Mouse (Mus musculus) liver, embryonic 15.5 days (tissue): ENCODE measurements at regions not wholly inside any gene's neighbourhood (a gene's known extent, or its start where the extent isn't known, plus 50 kb on each side); places are given as distances from the start of the nearest gene placed in this dataset.

Experiments
- ATAC-seq: fragments of 200-750 bp; cut with Nextera tagmentation; 2 replicates; pipeline ENCODE4 v1.8.0; 2017; ENCODE audit warnings: moderate number of reproducible peaks, mild to moderate bottlenecking, moderate library complexity; ENCODE audit not compliant: insufficient read depth
- H3K27ac ChIP-seq: fragments of 300-500 bp; sonication (generic); replicated peaks from 2 replicates; pipeline ENCODE4 v1.5.1; 2015; ENCODE audit warnings: mild to moderate bottlenecking, inconsistent platforms
- H3K27me3 ChIP-seq: fragments of 300-500 bp; sonication (generic); 2 replicates; pipeline ENCODE4 v1.6.1; 2015; ENCODE audit warnings: mild to moderate bottlenecking, inconsistent platforms
- H3K36me3 ChIP-seq: fragments of 300-500 bp; sonication (generic); replicated peaks from 2 replicates; pipeline ENCODE4 v1.6.1; 2015; ENCODE audit warnings: moderate library complexity, mild to moderate bottlenecking, inconsistent platforms
- H3K4me1 ChIP-seq: fragments of 300-500 bp; sonication (generic); replicated peaks from 2 replicates; pipeline ENCODE4 v1.6.1; 2015; ENCODE audit warnings: inconsistent platforms
- H3K4me2 ChIP-seq: fragments of 300-500 bp; sonication (generic); 2 replicates; pipeline ENCODE4 v1.6.1; 2015; ENCODE audit warnings: moderate library complexity, mild to moderate bottlenecking, inconsistent platforms
- H3K4me3 ChIP-seq: fragments of 300-500 bp; sonication (generic); replicated peaks from 2 replicates; pipeline ENCODE4 v1.5.1; 2015; ENCODE audit warnings: mild to moderate bottlenecking, inconsistent platforms
- H3K9ac ChIP-seq: fragments of 300-500 bp; sonication (generic); 2 replicates; pipeline ENCODE4 v1.6.1; 2015; ENCODE audit warnings: moderate library complexity, mild to moderate bottlenecking, inconsistent platforms
- H3K9me3 ChIP-seq: fragments of 300-500 bp; sonication (generic); replicated peaks from 2 replicates; pipeline ENCODE4 v1.6.1; 2016; ENCODE audit warnings: inconsistent platforms
- WGBS: fragments of 180-500 bp; shearing (Covaris S2); methylation state at CpG from one replicate; pipeline ENCODE4 v1.1.7; 2015; ENCODE audit warnings: mixed read lengths; ENCODE audit not compliant: insufficient replicate concordance; 5-methylcytosine and 5-hydroxymethylcytosine counted together

DNA sequence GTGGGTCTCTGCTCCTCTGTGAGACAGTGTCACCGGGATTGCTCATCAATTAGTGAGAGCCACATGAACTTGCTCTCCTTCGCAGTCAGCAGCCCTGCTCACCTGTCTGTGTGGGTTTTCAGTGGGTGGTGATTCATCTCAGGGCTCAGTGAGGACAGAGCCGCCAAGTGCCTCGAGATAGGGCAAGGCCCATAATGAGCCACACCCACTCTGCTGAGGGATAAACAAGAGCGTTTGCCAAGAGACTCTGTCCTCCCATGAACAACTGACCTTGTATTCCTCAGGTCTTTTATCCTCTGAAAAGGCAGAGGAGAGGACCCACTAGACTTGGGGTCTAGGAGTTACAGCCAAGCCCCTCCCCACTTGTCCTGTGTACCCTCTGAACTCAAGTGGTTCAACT, 584.2 kb upstream of the 3110018I06Rik start:
- 46% methylated on average over 5 of the region's 5 CpGs for WGBS
- Histone ChIP-seq H3K27ac (no peak overlapping the region), H3K4me3 (no peak overlapping the region), H3K27me3 (no peaks in the 10 kb centered on the region), H3K4me2 (no peak overlapping the region), H3K4me1 (no peaks in the 10 kb centered on the region), H3K9me3 (no peaks in the 10 kb centered on the region), H3K36me3 (no peaks in the 10 kb centered on the region), H3K9ac (no peak overlapping the region)
- no peak for ATAC-seq

DNA sequence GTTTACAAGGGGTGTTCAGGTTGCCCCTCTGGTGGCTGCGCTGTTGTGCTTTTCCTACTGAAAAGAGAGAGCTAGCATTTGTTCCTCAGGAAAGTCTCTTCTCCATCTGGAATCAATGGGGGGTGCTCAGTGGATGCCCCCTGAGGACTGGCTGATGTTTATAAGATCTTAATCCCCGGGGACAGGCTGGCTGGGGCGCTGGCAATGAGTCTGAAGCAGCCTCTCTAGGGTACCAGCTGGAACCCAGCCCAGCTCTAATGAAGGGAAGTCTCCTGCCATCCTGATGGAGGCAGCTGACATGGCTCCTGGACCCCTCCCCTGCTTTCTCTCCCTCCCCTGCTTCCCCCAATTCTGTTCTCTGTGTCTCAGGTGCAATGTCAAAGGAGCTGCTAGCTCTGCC, 575.6 kb upstream of the 3110018I06Rik start:
- no peak overlapping the region for H3K9ac ChIP-seq
- H3K4me2 ChIP-seq: no peak overlapping the region
- no peaks in the 10 kb centered on the region for H3K36me3 ChIP-seq
- no peaks in the 10 kb centered on the region for H3K27me3 ChIP-seq
- H3K9me3 ChIP-seq: no peaks in the 10 kb centered on the region
- H3K4me3 ChIP-seq: no peak overlapping the region
- whole genome bisulfite sequencing: 42% methylated on average over 3 of the region's 3 CpGs
- no peaks in the 10 kb centered on the region for H3K4me1 ChIP-seq
- ATAC-seq: no peak
- H3K27ac ChIP-seq: no peak overlapping the region

- H3K4me2 ChIP-seq: no peak overlapping the region
- H3K4me3 ChIP-seq: no peak overlapping the region
- WGBS: 61% methylated on average over 12 of the region's 12 CpGs
- 0 out of 2 replicates have a peak, but pooled peaks cover 5% of the 10 kb centered on the region for H3K9me3 ChIP-seq
- no peaks in the 10 kb centered on the region for H3K27me3 ChIP-seq
- no peak overlapping the region for H3K9ac ChIP-seq
- no peaks in the 10 kb centered on the region for H3K4me1 ChIP-seq
- no peak overlapping the region for H3K27ac ChIP-seq
- ATAC-seq: no peak
- H3K36me3 ChIP-seq: no peaks in the 10 kb centered on the region
These were observed 565.9 kb upstream of the 3110018I06Rik start for GRCm38 (mm10) chr12:106922571-106922991.

- WGBS: 72% methylated on average over 5 of the region's 5 CpGs
- no peak overlapping the region for H3K9ac ChIP-seq
- ATAC-seq: no peak
- H3K9me3 ChIP-seq: no peaks in the 10 kb centered on the region
- no peak overlapping the region for H3K27ac ChIP-seq
- no peak overlapping the region for H3K4me2 ChIP-seq
- no peak overlapping the region for H3K4me3 ChIP-seq
- H3K36me3 ChIP-seq: no peaks in the 10 kb centered on the region
- H3K27me3 ChIP-seq: no peaks in the 10 kb centered on the region
- H3K4me1 ChIP-seq: no peaks in the 10 kb centered on the region
These were observed 560.0 kb upstream of the 3110018I06Rik start for GRCm38 (mm10) chr12:106928389-106928788.

- Histone ChIP-seq H3K9ac (no peak overlapping the region), H3K36me3 (no peaks in the 10 kb centered on the region), H3K27me3 (no peaks in the 10 kb centered on the region), H3K9me3 (no peaks in the 10 kb centered on the region), H3K4me3 (no peak overlapping the region), H3K4me1 (no peaks in the 10 kb centered on the region), H3K27ac (no peak overlapping the region), H3K4me2 (no peak overlapping the region)
- 63% methylated on average over 13 of the region's 13 CpGs for WGBS
- ATAC-seq: no peak
These were observed 559.3 kb upstream of the 3110018I06Rik start for GRCm38 (mm10) chr12:106929161-106929560.

DNA sequence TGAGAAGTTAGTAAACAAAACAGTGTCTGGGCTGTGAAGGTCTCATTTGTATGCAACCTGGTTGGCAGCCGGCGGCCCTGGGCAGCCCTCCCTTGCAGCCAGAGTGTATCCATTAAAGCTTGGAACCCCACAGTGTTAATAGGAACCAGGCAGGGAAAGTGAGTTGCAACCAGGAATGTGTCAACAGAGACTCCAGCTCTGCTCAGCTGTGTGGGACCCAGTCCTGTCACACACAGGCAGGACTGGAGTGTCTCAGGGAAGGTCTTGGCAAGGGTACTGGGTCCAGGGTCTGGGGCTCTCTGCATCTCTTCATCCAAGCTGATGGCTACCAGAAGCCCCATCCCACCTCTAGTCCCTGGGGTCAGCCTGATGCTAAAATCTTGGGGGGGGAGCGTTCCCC, 556.8 kb upstream of the 3110018I06Rik start:
- H3K4me1 ChIP-seq: no peaks in the 10 kb centered on the region
- H3K4me3 ChIP-seq: no peak overlapping the region
- H3K9me3 ChIP-seq: no peaks in the 10 kb centered on the region
- no peaks in the 10 kb centered on the region for H3K27me3 ChIP-seq
- WGBS: 66% methylated on average over 3 of the region's 3 CpGs
- no peak overlapping the region for H3K9ac ChIP-seq
- H3K4me2 ChIP-seq: no peak overlapping the region
- H3K36me3 ChIP-seq: no peaks in the 10 kb centered on the region
- H3K27ac ChIP-seq: no peak overlapping the region
- ATAC-seq: no peak

GRCm38 (mm10) chr12:106939381-106939780, 549.1 kb upstream of the 3110018I06Rik start:
- no peak overlapping the region for H3K27ac ChIP-seq
- 64% methylated on average over 12 of the region's 12 CpGs for WGBS

GRCm38 (mm10) chr12:106943874-106944273, 544.6 kb upstream of the 3110018I06Rik start:
- no peak for ATAC-seq
- H3K4me3 ChIP-seq: no peak overlapping the region
- 51% methylated on average over 5 of the region's 5 CpGs for WGBS

More at GRCm38 (mm10) chr12:106939381-106939780, 549.1 kb upstream of the 3110018I06Rik start:
- no peak overlapping the region for H3K4me2 ChIP-seq
- no peaks in the 10 kb centered on the region for H3K36me3 ChIP-seq
- H3K4me1 ChIP-seq: no peaks in the 10 kb centered on the region
- H3K9ac ChIP-seq: no peak overlapping the region
- H3K27me3 ChIP-seq: no peaks in the 10 kb centered on the region
- no peaks in the 10 kb centered on the region for H3K9me3 ChIP-seq
- no peak overlapping the region for H3K4me3 ChIP-seq
- ATAC-seq: no peak

DNA sequence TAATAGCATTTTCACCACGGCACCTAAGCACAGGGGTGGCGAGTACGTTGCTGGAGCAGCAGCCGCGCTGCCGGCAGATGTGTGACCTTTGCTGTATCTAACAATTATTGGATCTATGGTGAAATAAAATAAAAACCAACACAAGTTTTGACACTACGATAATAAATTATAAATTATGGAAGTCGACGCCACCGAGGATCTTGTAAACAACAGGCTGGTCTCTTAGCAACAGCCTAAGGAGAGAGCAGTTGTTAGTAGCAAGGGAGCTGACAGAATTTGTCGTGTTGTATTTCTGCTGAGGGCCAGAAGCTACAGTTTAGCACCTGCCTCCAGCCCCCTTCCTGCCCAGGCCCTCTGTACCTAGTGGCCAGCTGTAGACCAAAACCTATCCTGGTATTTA, 535.8 kb upstream of the 3110018I06Rik start:
- no peaks in the 10 kb centered on the region for H3K9me3 ChIP-seq
- no peak overlapping the region for H3K4me3 ChIP-seq
- H3K4me1 ChIP-seq: no peaks in the 10 kb centered on the region
- no peaks in the 10 kb centered on the region for H3K27me3 ChIP-seq
- H3K36me3 ChIP-seq: no peaks in the 10 kb centered on the region
- no peak overlapping the region for H3K27ac ChIP-seq
- H3K4me2 ChIP-seq: no peak overlapping the region
- no peak for ATAC-seq
- H3K9ac ChIP-seq: no peak overlapping the region
- WGBS: 75% methylated on average over 11 of the region's 11 CpGs

More at GRCm38 (mm10) chr12:106943874-106944273, 544.6 kb upstream of the 3110018I06Rik start:
- H3K9me3 ChIP-seq: no peaks in the 10 kb centered on the region
- no peaks in the 10 kb centered on the region for H3K27me3 ChIP-seq
- H3K36me3 ChIP-seq: no peaks in the 10 kb centered on the region
- H3K4me2 ChIP-seq: no peak overlapping the region
- no peaks in the 10 kb centered on the region for H3K4me1 ChIP-seq
- no peak overlapping the region for H3K27ac ChIP-seq
- no peak overlapping the region for H3K9ac ChIP-seq

DNA sequence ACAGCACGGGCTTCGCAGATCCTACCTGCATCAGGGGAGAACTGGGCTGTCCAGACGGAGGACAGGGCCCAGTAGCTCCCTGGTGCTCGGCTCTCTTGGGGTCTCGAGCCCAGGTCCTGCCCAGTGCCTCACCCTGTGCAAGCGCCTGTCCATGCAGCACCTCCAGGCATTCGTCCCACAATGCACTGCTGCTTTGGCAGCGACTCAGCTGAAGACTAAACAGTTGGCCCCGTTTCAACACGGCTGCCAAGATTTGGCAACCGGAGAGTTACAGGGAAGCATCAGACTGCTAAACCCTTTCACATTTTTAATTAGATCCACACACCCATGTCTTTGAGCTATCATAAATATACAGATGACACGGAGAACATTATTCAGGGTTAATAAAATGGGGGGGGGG, 532.7 kb upstream of the 3110018I06Rik start:
- Histone ChIP-seq H3K4me1 (no peaks in the 10 kb centered on the region), H3K4me3 (no peak overlapping the region), H3K4me2 (no peak overlapping the region), H3K27ac (no peak overlapping the region), H3K27me3 (no peaks in the 10 kb centered on the region), H3K36me3 (no peaks in the 10 kb centered on the region), H3K9ac (no peak overlapping the region), H3K9me3 (no peaks in the 10 kb centered on the region)
- ATAC-seq: no peak
- 62% methylated on average over 12 of the region's 12 CpGs for WGBS

GRCm38 (mm10) chr12:106956266-106956665, 532.2 kb upstream of the 3110018I06Rik start:
- Histone ChIP-seq H3K9me3 (no peaks in the 10 kb centered on the region), H3K27ac (no peak overlapping the region), H3K9ac (no peak overlapping the region), H3K4me3 (no peak overlapping the region), H3K36me3 (no peaks in the 10 kb centered on the region), H3K4me1 (no peaks in the 10 kb centered on the region), H3K4me2 (no peak overlapping the region), H3K27me3 (no peaks in the 10 kb centered on the region)
- 62% methylated on average over 6 of the region's 6 CpGs for WGBS
- no peak for ATAC-seq

DNA sequence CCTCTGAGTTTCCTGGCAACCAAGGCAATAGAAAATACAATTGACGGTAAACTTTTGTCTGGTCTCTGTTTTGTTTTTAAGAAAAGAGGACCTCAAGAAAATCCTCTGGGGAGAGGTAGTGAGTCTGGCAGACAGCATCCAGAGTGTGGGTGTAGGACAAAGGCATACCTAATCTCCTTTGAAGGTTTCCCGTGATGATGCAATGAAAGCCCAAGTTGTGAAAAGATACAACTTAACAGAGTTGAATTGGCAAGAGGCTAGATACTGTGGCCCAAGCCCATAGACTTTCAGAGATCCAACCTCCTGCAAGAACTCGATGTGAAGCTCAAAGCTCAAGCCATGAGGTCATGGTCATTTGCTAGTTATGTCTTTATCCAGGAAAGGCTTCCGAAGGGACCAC, 526.4 kb upstream of the 3110018I06Rik start:
- H3K27ac ChIP-seq: no peak overlapping the region
- no peak overlapping the region for H3K4me3 ChIP-seq
- no peaks in the 10 kb centered on the region for H3K27me3 ChIP-seq
- H3K4me1 ChIP-seq: no peaks in the 10 kb centered on the region
- no peak for ATAC-seq
- no peak overlapping the region for H3K4me2 ChIP-seq
- H3K36me3 ChIP-seq: no peaks in the 10 kb centered on the region
- no peaks in the 10 kb centered on the region for H3K9me3 ChIP-seq
- H3K9ac ChIP-seq: no peak overlapping the region
- WGBS: 62% methylated on average over 4 of the region's 4 CpGs
